Mouse (Mus musculus) heart, adult 9 months (tissue): ENCODE data around the gene Lrrc38.
"Not testable (repeated sequence)": the region's sequence is repeated elsewhere in the genome, so short reads cannot be mapped to it uniquely, and the experiment has no call there.

Source experiments
- DNase-seq, 2 experiments: peaks; one replicate each; pipeline ENCODE4 v3.0.0; 2022; ENCODE audit warnings: low spot score in 2 of 2

Lrrc38 gene

GRCm38 (mm10) chr4:143349484-143349906 lies at the start of gene Lrrc38:
Gene Lrrc38 (plus strand): TSS chr4:143349757.
- DNase-seq: no peak

GRCm38 (mm10) chr4:143300113-143300688 lies 49.4 kb upstream of the Lrrc38 start:
- DNase-seq: no peak

- DNase-seq: no peak
Measured at GRCm38 (mm10) chr4:143301042-143301441, 48.5 kb upstream of the Lrrc38 start.

GRCm38 (mm10) chr4:143301875-143302274 lies 47.7 kb upstream of the Lrrc38 start:
- no peak for DNase-seq

- no peak for DNase-seq
Measured at GRCm38 (mm10) chr4:143302279-143302890, 47.2 kb upstream of the Lrrc38 start.

- no peak for DNase-seq
Measured at GRCm38 (mm10) chr4:143305031-143305430, 44.5 kb upstream of the Lrrc38 start.

GRCm38 (mm10) chr4:143305987-143306772 lies 43.4 kb upstream of the Lrrc38 start:
- DNase-seq: no peak

GRCm38 (mm10) chr4:143311341-143311740 lies 38.2 kb upstream of the Lrrc38 start:
- no peak for DNase-seq

- DNase-seq: no peak
Measured at GRCm38 (mm10) chr4:143313299-143313698, 36.3 kb upstream of the Lrrc38 start.

GRCm38 (mm10) chr4:143324176-143324924 lies 25.2 kb upstream of the Lrrc38 start:
- DNase-seq: no peak

GRCm38 (mm10) chr4:143324925-143325624 lies 24.5 kb upstream of the Lrrc38 start:
- no peak for DNase-seq

- peak; percentile 27 to 63 for DNase-seq
Measured at GRCm38 (mm10) chr4:143325625-143325941, 24.0 kb upstream of the Lrrc38 start.

- peak; percentile 4 to 10 for DNase-seq
Measured at GRCm38 (mm10) chr4:143330566-143330965, 19.0 kb upstream of the Lrrc38 start.

GRCm38 (mm10) chr4:143331787-143332186 lies 17.8 kb upstream of the Lrrc38 start:
- no peak for DNase-seq

- DNase-seq: no peak
Measured at GRCm38 (mm10) chr4:143334145-143334544, 15.4 kb upstream of the Lrrc38 start.

- peak in 1 of 2 experiments; percentile 7 for DNase-seq
Measured at GRCm38 (mm10) chr4:143334995-143335394, 14.6 kb upstream of the Lrrc38 start.

GRCm38 (mm10) chr4:143336096-143336495 lies 13.5 kb upstream of the Lrrc38 start:
- DNase-seq: no peak

GRCm38 (mm10) chr4:143339808-143340207 lies 9.7 kb upstream of the Lrrc38 start:
- DNase-seq: no peak

- no peak for DNase-seq
Measured at GRCm38 (mm10) chr4:143341470-143341869, 8.1 kb upstream of the Lrrc38 start.

- not testable (repeated sequence) for DNase-seq
Measured at GRCm38 (mm10) chr4:143345491-143345890, 4.1 kb upstream of the Lrrc38 start.

GRCm38 (mm10) chr4:143348678-143349077 lies 879 bp upstream of the Lrrc38 start:
- no peak for DNase-seq
